Mouse (Mus musculus) c-Kit-positive CD71-negative TER-119-negative erythroid progenitor cells, embryonic 14.5 days (primary cell): ENCODE measurements at regions not wholly inside any gene's neighbourhood (a gene's known extent, or its start where the extent isn't known, plus 50 kb on each side); places are given as distances from the start of the nearest gene placed in this dataset.
"Not testable (repeated sequence)": the region's sequence is repeated elsewhere in the genome, so short reads cannot be mapped to it uniquely, and the experiment has no call there.

Experiments used
- DNase-seq: peaks from one replicate; pipeline ENCODE4 v3.0.0-alpha.2; 2013; ENCODE audit warnings: low read depth

DNA sequence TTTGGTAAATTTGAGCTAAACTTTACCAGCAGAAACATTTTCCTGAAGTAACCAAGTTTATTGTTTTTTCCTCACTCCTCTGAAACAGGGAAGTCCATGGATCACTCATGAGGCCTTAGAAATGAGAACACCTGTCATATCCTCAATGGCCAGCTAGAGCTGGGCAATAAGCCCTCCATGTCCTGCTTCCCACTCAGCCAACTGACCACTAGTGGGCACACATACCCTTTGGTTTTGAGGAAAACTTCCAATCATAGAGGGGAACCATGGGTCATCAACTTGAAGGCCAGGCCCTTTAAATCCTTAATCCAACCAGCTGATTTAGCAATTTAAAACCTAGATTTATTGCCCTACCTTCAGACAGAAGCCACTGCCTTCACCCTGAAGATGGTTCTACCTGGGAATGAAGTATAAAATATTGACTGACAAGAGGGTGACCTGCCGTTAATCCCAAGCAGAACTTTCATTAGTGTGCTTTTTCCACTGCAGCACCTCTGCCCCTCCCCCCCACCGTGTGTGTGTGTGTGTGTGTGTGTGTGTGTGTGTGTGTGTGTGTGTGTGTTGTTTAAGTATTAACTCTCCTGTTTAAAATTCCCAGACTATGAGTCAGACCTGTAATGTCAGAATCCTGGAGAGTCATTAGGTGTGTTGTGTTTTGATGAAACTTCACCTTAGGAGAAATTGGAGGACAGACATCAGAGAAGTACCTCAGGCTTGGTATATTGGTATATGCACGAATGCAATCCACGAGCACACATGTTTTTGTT lies 312.3 kb downstream of the Hdgfl1 start:
- no peak for DNase-seq

GRCm38 (mm10) chr13:26426639-26427038 lies 343.3 kb downstream of the Hdgfl1 start:
- DNase-seq: no peak

GRCm38 (mm10) chr13:26424513-26424912 lies 345.5 kb downstream of the Hdgfl1 start:
- no peak for DNase-seq

GRCm38 (mm10) chr13:26405757-26406156 lies 364.2 kb downstream of the Hdgfl1 start:
- DNase-seq: no peak

DNA sequence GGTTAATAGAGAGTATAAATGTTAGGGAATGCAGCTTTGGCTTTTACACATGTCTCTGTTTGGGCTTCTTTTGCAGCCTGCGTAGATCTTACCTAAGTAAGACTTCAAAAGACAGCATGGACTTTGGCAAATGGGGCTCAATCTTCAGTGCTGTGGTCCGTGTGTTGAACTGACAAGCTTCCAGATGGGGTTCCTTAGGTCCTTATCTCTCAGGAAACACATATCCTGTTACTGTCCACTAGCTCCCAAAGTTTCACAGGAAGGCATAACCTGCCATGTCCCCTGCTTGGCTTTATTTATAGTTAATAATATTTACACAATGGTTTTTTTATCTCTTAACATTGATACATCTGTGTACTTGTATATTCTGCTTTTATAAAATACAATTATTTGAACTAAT lies 365.3 kb downstream of the Hdgfl1 start:
- DNase-seq: no peak

GRCm38 (mm10) chr13:26387861-26388621 lies 381.9 kb downstream of the Hdgfl1 start:
- DNase-seq: no peak

DNA sequence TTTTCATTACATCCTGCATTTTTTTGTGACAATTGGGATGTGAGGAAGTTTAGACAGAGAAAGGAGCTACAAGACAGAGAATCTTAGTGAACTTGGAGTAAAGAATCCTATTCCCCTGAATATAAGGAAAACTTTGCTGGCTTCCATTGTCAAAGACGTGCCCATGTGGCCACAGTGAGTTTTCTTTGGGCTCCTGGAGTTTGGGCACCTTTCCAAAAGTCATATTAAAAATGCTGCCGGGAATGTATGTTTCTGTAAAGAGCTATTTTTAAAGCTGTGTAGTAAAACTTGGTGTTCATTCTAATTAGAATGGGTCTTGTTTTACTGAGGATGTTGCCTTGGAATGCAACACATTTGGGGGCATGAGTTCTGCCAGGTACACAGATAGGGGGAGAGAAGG lies 387.3 kb downstream of the Hdgfl1 start:
- DNase-seq: no peak

DNA sequence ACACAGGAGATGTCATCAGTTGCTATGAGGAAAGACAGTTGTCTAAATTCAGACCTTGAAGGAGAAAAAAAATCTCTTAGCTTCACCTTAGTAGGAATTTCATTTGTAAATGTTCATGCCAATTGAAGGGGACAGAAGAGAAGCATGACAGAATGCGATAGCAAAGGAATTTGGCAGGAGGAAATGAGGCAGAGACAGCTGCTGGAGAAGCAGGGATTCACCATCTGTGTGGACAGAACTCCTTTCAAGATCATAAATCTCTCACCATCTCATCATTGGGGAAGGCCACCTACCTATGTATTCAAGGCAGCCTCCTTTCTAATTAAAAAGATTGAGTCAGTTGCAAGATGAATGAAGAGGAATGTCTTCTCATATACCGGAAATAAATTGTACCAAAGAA lies 387.8 kb downstream of the Hdgfl1 start:
- DNase-seq: no peak

- no peak for DNase-seq
Observed at GRCm38 (mm10) chr13:26375546-26375945, 394.4 kb downstream of the Hdgfl1 start.

DNA sequence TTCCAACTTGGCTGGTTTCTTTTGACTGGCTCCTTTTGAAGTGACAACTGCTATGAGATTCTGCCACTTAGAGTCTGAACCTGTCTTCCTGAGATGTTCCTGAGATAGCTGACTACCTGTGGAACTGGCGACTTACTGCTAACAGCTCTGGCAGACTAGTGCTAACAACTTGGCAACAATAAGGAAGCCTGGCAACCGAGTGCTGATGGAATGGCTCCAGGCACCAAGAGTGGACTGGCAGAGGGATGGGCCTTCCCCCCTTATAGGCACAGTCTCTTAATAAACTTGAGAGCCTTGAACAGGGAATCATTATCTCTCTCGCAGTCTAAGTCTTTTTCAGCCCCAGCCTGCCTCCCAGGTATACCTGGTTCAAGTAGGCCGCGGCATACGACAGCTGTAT lies 404.1 kb downstream of the Hdgfl1 start:
- DNase-seq: not testable (repeated sequence)

DNA sequence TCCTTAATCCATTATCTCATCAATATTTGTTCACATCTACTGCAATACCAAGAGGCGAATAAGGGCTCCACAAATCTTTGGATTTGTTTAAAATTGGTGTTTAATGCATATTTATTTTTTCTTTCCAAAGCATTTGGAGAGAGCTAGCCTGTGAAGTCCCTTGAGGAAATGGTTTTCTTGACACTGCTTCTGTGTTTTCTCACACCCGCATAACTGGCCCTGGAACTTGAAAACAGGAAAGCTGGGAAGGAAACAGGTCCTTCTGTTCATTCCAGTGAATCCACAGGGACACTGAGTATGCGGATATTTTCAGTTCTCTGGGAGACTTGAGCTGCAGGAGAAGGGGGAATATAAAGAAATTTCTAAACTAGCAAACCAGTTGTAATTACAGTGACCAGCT lies 413.6 kb downstream of the Hdgfl1 start:
- no peak for DNase-seq

DNA sequence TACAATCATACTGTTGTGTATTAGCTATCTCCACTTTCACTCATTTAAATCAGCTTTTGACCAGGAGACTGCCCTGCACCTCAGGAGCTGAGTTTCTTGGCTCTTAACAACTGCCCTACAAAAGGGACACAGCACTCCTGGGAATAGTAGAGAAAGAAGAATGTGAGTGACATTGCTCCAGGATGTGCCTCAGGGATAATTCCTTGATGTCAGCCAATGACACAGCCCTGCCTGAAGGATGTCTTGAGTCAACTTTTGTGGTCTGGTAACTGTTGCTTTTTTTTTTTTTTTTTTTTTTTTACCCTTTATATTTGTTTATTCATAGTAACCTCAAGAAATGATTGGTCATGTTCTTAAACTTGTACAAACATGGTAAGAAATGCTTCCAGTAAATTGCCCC lies 415.5 kb downstream of the Hdgfl1 start:
- DNase-seq: no peak

DNA sequence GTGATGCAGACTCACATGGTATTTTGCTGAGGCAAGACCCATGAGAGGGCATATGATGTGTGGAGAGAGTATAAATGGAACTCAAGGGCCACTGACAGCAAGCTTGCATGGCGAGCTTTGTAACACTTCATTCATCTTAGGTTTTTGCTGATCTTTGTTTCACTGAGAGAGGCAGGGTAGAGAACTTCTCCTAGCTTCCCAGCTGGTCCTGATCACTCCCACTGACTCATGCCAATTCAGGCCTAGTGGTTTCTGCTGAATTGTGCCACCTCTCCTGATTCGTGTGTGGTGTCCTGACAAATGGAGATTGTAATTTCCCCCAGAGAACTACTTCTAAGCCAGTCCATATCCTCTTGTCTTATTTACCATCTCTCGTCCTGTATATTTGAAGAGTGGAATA lies 419.5 kb downstream of the Hdgfl1 start:
- no peak for DNase-seq

DNA sequence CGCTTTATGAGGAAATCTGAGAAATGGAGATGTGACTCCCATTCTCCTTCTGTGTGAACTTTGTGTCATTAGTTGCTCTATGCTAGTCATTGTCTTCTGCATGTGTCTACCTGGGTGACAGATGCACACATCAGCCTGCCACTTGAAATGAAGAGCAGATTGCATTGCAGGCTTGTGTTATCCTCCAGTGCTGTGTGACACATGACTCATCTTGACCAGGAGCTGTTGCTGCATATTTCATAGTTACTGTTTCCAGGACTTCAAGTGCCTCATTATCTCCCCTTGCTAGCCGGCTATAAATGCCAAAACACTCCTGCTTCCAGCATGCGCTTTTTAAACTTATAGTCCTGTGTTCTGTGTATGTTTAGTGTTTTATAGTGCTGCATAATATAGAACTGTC lies 431.2 kb downstream of the Hdgfl1 start:
- no peak for DNase-seq

- DNase-seq: no peak
Observed at GRCm38 (mm10) chr13:26325066-26325465, 444.9 kb downstream of the Hdgfl1 start.

DNA sequence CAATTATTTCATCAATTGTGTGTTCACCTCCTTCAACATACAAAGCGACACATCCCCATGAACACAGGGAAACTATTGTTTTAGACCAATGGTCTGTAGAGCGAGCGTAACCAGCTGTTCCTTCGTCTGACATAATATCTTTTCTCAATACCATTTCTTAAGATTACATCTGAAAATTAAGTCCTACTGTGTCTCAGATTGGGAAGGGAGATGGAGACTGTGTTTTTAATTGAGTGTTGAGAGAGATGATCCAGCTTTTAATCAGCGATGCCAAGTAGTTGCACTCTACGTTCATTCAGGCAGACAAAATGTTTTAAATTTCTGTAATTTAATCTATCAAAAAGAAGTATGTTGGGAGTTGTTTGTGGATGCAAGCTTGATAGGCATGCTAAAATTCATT lies 445.3 kb downstream of the Hdgfl1 start:
- DNase-seq: no peak

DNA sequence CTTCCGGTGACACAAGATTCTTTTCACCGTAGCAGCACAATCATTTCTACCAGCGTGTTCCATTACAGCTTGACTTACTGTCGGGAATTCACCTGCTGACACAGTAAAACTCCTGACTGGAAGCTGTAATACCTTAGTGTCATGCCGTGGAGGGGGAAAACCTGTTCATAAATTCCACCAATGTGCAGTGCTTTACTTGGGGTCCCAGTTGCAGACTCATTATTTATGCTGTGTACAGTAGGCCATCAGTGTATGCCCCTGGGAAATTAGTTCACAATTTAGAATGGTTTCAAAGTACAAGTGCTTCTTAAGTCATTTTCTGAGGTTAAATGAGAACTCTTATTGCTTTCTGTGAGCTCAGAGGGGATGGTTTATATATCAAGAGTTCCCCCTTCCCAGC lies 451.4 kb downstream of the Hdgfl1 start:
- DNase-seq: no peak

DNA sequence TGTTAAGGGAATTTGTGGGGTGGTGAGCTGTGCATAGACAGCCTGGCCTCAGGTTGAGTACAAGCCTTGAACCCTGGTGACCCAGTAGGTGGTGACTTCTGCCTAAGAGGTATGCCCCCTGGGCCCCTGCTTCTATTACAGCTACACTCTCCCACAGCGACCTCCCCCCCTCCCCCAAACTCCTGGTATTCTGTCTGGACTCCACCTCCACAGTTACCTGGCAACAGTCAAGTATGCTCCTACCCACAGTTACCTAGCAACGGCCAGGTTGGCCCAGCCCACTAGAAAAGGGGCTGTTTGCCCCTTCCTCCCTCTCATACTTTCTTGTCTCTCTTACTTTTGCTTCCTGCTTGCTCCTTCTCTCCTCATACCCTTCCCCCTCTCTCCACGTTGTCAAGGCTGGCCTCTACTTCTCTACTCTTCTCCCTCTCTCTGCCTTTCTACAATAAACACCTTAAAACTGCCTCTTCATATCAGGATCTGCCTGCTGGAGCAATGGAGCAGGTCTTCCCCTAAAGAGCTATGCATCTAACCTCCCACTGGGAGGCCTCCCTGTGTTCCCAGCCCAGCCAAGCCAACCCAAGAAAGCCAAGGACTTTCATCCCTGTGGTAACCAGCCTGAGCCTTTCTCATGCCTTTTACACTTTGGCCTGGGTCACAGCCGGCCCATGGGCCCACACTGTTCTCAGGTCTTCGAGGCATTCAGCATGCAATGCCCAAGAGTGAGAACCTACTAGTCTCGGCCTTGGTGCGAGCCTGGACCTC lies 457.5 kb downstream of the Hdgfl1 start:
- DNase-seq: no peak

DNA sequence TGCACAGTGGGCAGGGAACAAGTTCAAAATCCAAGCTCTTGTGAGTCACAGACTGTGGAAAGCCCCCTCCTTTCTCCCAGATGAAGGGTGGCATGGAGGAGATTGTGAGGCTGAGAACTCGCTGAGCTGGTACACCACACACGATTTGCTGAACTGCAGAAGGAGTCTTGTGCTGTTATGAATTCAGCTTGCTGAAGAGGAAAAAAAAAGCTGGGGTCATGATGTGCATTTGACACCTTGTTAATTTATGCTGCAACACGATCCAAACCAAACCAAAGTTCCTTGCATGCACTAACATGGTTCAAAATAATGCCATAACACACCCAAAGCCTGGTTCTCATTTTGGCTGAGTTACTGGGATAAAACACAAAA lies 485.9 kb downstream of the Hdgfl1 start:
- no peak for DNase-seq

- no peak for DNase-seq
Observed at GRCm38 (mm10) chr13:26283397-26284072, 486.4 kb downstream of the Hdgfl1 start.

DNA sequence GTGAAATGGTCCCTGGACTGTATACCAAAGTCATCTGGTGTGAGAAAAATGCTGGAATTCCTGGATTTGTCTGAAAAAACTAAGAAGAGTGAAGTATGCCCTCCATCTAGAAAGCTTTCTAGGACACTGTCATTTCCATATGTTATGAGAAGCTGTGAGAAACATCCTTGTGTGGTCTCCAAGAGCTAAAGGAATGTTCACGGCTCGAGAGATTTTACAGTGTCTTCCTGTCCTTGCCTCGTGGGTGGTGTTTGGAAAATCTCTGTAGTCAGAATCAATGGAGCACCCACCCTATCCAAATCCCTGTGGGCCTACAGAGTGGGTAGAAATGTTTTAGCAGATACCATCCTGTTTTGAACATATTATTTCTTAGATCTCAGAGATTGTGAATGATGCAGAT lies 487.7 kb downstream of the Hdgfl1 start:
- DNase-seq: no peak

DNA sequence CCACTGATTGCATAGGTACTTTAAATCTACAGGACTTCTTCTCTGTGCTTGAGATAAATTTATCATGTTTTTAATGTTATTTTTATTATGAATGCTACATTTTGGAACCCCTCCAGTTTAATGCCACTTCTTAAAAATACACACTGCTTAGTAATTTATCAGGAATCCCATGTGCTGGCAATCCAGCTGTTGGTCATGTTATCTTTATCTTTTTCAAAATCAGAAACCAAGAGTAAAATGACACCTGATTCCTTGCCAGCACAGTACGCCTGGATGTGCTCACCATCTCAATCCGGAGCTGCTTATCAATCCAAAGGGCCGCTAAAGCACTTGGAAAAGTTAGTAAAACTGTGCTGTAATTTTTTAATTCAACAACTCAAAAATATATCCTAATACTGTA lies 497.1 kb downstream of the Hdgfl1 start:
- no peak for DNase-seq
